Mouse (Mus musculus) cerebellum, adult 2 months (tissue): ENCODE results near the gene Ikbkg. TPM values are rescaled to one million over a fixed set of nuclear protein-coding genes. Genes with fewer than 3 reads are reported as not detected.

ENCODE experiments used
- DNase-seq, 2 experiments: peaks; one replicate each; pipeline ENCODE4 v3.0.0; 2021
- H3K27ac ChIP-seq: fragments of 200-500 bp; 2 replicates; pipeline ENCODE4 v1.5.1; 2012; ENCODE audit warnings: low read length, control low read depth, inconsistent platforms; ENCODE audit not compliant: insufficient read depth
- H3K27me3 ChIP-seq: fragments of 200-500 bp; 2 replicates; pipeline ENCODE4 v1.6.1; 2012; ENCODE audit warnings: inconsistent platforms, mild to moderate bottlenecking, low read length, moderate library complexity; ENCODE audit not compliant: control insufficient read depth, insufficient read depth
- H3K4me1 ChIP-seq: fragments of 200-500 bp; 2 replicates; pipeline ENCODE4 v1.6.1; 2011; ENCODE audit warnings: low read length; ENCODE audit not compliant: control insufficient read depth, insufficient read depth
- H3K4me3 ChIP-seq: fragments of 200-500 bp; replicated peaks from 2 replicates; pipeline ENCODE3; 2011; ENCODE audit warnings: mild to moderate bottlenecking, low read depth, low read length, control low read depth; ENCODE audit not compliant: insufficient read depth
- CTCF ChIP-seq: fragments of 200-500 bp; IDR thresholded peaks from 2 replicates; pipeline ENCODE4 v1.5.1; 2011; ENCODE audit warnings: low read depth, mild to moderate bottlenecking, control low read depth, low read length, moderate library complexity, borderline replicate concordance; ENCODE audit not compliant: insufficient read depth
- POLR2A ChIP-seq: fragments of 200-500 bp; IDR thresholded peaks from 2 replicates; pipeline ENCODE4 v1.6.1; 2011; ENCODE audit warnings: low read length, control low read depth, borderline replicate concordance; ENCODE audit not compliant: insufficient read depth
- WGBS: fragments of 180-500 bp; shearing (Covaris S2); methylation state at CpG from one replicate; pipeline ENCODE4 v1.1.7; 2018; 5-methylcytosine and 5-hydroxymethylcytosine counted together
- polyA plus RNA-seq: library from polyadenylated mRNA; depleted of rRNA; stranded (reverse); fragments of >200 nt; gene quantifications from 2 replicates; pipeline ENCODE4 v1.2.3, GENCODE M21; 2012

Gene Ikbkg
- polyA plus RNA-seq, 1 experiment, result 22.3 TPM

- no peak within 1 kb of the TSS for H3K27ac ChIP-seq
Measured at GRCm38 (mm10) chrX:74372888-74373549, 20.1 kb upstream of the Ikbkg start, which contains the start of the genes Ubl4a and Slc10a3. Gene Ubl4a (minus strand): TSS chrX:74373218. Gene Slc10a3 (minus strand): TSS chrX:74373349.

DNA sequence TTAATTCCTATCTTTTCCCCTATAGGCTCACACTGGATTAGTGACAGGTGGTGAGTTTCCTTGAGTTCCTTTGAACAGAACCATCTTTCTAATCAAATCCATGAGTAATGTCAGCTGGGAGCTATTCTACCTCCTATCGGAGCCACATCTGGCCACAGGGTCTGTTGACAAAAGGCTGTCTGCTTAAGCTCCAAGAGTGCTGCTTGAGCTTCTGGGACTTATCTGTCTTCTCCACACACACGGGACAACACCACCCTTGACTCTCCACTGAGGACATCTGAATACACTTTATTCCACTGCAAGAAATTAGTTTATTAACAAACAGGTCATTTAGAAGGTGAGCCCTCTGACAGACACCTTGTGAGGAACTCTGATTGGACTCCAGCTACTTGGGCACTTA, 8.6 kb upstream of the Ikbkg start:
- WGBS, result 87% methylated on average over 2 of the region's 2 CpGs
- H3K27me3 ChIP-seq, result no peaks in the 10 kb centered on the region
- H3K27ac ChIP-seq, result no peak overlapping the region
- TF ChIP-seq POLR2A (no peak), CTCF (no peak)
- DNase-seq, result no peak
- no peak overlapping the region for H3K4me3 ChIP-seq
- no peaks in the 10 kb centered on the region for H3K4me1 ChIP-seq

More at GRCm38 (mm10) chrX:74372888-74373549, 20.1 kb upstream of the Ikbkg start, which contains the start of the genes Ubl4a and Slc10a3:
- H3K27me3 ChIP-seq, result no peaks in the 10 kb centered on the region
- TF ChIP-seq CTCF (no peak), POLR2A (peak; percentile 31; the same call in 1 of the 2 replicates)
- peak within 1 kb of the TSS; percentile 83 for H3K4me3 ChIP-seq
- peak; percentile 79 to 85 for DNase-seq
- 11% methylated on average over 32 of the region's 32 CpGs for WGBS
- no peaks in the 10 kb centered on the region for H3K4me1 ChIP-seq

- TF ChIP-seq CTCF, result no peak
- no peak for TF ChIP-seq POLR2A
- Histone ChIP-seq H3K27ac (no peak overlapping the region), H3K4me3 (no peak overlapping the region), H3K4me1 (0 out of 2 replicates have a peak, but pooled peaks cover 3% of the 10 kb centered on the region), H3K27me3 (no peaks in the 10 kb centered on the region)
- no peak for DNase-seq
Measured at GRCm38 (mm10) chrX:74388153-74388552, 4.9 kb upstream of the Ikbkg start.

- 88% methylated on average over 3 of the region's 3 CpGs for WGBS
- Histone ChIP-seq H3K27ac (no peak overlapping the region), H3K4me3 (no peak overlapping the region), H3K27me3 (no peaks in the 10 kb centered on the region), H3K4me1 (no peaks in the 10 kb centered on the region)
- DNase-seq, result no peak
- no peak for TF ChIP-seq CTCF
- TF ChIP-seq POLR2A, result no peak
Measured at GRCm38 (mm10) chrX:74400136-74400535, 7.0 kb downstream of the Ikbkg start.

GRCm38 (mm10) chrX:74408340-74408739, 15.2 kb downstream of the Ikbkg start:
- TF ChIP-seq CTCF, result no peak
- no peak for TF ChIP-seq POLR2A
- DNase-seq, result no peak
- no peak overlapping the region for H3K27ac ChIP-seq
- H3K4me1 ChIP-seq, result no peaks in the 10 kb centered on the region
- H3K4me3 ChIP-seq, result no peak overlapping the region
- no peaks in the 10 kb centered on the region for H3K27me3 ChIP-seq
- 32% methylated on average over 2 of the region's 2 CpGs for WGBS

- peak; percentile 75 for DNase-seq
- H3K4me1 ChIP-seq, result no peaks in the 10 kb centered on the region
- no peaks in the 10 kb centered on the region for H3K27me3 ChIP-seq
- TF ChIP-seq CTCF (peak; percentile 91), POLR2A (no peak)
- no peak overlapping the region for H3K4me3 ChIP-seq
- H3K27ac ChIP-seq, result no peak overlapping the region
Measured at GRCm38 (mm10) chrX:74413377-74413776, 20.3 kb downstream of the Ikbkg start.

DNA sequence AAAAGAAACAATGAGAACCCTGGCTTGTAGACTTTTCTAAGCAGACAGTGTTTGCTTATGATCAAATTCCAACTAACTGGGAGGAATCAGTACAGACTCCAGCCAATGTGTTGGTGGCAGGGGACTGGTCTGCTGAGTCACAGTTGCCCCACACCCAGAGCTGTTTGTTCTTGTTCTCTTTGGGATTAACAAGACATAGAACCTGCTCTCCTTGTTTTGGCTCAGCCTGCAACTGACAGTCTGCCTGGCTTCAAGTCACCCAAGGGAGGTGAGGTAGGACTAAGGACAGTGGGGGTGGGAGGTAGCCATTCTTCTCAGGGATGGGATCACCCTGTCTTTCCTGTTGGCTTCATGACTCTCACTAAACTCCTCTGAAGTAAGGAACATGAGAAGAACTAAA, 31.4 kb downstream of the Ikbkg start:
- H3K4me1 ChIP-seq, result peaks cover 3% of the 10 kb centered on the region; the same call in 1 of the 2 replicates
- no peak for DNase-seq
- no peaks in the 10 kb centered on the region for H3K27me3 ChIP-seq
- H3K27ac ChIP-seq, result no peak overlapping the region
- TF ChIP-seq POLR2A (no peak), CTCF (no peak)
- no peak overlapping the region for H3K4me3 ChIP-seq

DNA sequence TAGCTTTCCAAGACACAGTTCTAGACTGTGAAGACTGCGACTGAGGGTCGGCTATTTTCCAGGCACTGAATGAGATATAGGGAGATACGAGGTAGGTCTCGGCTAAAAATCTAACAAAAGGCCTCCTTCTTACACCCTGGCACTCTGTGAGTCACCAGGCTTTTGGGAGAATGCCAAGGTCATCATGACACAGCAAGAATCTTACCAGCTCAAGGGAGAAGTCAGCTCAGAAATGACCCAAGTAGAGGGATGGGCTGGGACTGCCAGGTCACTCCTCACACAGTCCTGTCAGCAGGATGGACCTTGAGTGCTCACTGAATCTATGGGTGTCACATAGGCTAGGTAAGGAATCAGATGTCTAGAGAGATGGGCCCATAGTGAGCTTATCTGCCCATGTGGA, 32.1 kb downstream of the Ikbkg start:
- no peak overlapping the region for H3K4me3 ChIP-seq
- H3K4me1 ChIP-seq, result peaks cover 3% of the 10 kb centered on the region; the same call in 1 of the 2 replicates
- DNase-seq, result peak in 1 of 2 experiments; percentile 27
- H3K27me3 ChIP-seq, result no peaks in the 10 kb centered on the region
- no peak for TF ChIP-seq CTCF
- TF ChIP-seq POLR2A, result no peak
- WGBS, result 63% methylated on average over 4 of the region's 4 CpGs
- 0 out of 2 replicates have a peak overlapping the region, but pooled peaks have one; percentile 39 for H3K27ac ChIP-seq
